Mouse (Mus musculus) cerebellum, postnatal 25 days (tissue): ENCODE results near the gene Tmem213.
A peak's percentile ranks its signal among the peaks of the same experiment; 100 is the strongest.

ENCODE experiments used
- DNase-seq, 2 experiments: peaks; one replicate each; pipeline ENCODE4 v3.0.0; 2021; ENCODE audit warnings: mixed read lengths in 2 of 2

The Tmem213 gene

DNA sequence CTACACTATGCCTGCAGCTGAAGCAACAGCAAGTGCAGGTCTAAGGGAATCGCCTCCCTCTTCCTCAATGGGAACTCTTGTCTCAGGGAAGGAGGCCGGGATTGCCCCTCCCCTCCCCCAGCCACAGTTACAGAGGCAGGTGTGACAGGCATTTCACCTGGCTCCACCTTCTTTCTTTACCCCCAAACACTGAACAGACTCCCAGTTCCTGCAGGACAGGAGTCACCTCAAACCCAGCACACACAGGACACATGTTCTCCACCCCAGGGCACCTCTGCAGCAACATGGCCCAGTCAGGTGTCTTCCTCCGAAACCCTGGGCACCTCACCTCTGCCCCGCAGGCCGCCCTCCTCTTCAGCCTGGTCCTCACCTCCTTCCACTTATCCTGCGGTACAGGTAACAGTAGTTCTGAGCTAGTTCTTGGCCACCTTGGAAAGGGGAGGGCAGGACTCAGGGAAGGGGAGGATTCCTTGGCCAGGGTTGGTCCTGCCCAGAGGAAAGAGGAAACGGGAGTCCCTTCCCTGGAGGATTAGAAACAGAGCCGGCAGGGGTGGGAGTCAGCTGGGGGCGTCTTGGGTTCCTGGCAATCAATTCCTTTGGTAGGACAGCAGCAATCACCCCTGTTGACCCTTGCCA, at the start of gene Tmem213:
Gene Tmem213 (plus strand): TSS at position 96 of the 636 bp plus-strand sequence.
- DNase-seq: no peak

DNA sequence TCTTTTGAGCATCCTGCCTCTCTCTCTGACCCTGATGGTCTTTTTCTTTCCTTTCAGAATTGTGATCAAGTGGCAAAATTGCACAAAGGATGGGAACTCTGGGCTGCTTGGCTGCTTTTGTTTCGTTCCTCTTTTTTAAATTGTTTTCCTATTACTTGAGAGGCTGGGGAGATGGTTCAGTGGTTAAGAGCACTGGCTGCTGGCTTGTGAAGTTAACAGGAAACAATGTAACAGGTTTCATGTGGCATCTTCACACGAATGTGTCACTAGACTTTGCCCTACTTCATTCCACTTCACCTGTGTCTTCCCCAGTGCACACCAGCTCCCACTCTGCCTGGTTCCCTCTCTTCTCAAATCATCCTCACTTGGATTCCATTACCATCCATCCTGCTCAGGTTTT, 44.4 kb upstream of the Tmem213 start:
- no peak for DNase-seq

DNA sequence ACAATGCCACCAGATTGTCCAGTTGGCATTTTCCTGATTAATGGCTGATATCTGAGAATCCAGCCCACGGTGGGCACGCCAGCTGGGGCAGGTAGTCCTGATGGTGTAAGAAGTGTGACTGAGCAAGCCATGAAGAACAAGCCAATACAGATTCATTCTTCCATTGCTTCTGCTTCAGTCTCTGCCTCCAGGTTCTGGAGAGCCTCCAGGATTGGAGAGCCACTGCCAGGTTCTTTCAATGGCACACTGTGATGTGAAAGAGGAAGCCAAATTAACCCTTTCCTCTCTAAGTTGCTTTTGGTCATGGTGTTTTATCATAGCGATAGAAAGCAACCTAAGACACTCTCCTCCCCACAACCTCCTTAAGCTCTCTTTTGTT, 43.9 kb upstream of the Tmem213 start:
- peak; percentile 71 to 82 for DNase-seq

DNA sequence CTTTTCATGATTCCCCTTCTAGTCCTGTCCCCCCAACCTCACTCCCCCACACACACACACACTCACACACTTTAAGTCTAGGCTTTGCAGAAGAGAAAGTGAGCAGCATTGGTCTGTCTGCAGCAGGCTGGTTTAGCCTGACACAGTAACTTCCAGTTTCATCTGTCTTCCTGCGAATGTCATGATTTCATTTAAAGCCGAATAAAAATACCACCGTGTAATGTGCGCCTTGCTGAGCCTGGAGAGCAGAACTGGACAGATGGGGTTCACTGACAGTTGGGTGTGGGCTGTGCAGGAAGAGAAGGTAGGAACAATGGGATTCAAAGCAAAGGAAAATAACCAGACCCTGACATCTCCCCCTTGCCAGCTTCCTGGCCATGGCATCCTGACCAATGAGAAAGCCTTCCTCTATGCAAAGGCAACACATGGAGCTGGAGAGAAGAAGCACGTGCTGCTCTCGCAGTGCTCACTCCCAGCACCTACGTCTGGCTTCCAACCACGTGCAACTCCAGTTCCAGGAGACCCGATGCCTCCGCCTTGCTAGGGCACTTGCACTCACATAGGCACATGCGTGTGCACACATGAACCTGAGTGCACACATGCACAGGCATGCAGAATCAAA, 43.4 kb upstream of the Tmem213 start:
- peak; percentile 37 to 40 for DNase-seq

DNA sequence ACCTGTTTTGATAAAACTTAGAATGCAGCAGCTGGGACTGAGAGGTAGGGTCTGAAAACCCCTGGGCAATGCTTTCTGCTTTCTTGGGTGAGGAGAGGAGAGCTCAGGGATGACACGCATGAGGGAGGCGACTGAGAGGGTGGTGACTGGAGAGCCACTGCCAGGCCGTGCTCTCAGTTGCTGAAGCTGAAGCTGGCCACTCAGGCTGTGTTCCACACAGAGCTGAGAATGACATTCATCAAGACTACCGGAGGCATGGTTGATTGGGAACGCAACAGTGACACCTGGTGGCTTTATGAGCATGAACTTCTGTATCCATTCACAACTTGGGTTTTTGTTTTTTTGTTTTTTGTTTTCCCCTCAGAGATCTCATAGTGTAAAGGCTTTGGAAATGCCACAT, 42.8 kb upstream of the Tmem213 start:
- DNase-seq: peak; percentile 60 to 76

DNA sequence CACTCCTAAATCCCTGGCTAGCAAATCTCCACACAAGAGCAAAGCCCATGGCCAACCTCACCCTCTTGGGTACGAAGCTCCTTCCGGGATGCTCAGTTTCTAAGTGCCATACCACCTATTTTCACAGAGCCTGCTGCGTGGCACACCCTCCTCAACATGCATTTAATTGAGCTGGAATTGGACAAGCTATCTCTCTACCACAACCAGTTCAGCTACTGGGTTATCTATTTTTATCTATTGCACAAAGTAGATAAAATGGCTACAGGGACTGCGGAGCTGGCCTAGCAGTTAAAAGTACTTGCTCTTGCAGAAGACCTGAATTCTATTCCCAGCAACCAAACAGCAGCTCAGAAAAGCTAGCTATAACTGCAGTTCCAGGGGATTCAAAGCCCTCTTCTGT, 37.8 kb upstream of the Tmem213 start:
- DNase-seq: no peak

DNA sequence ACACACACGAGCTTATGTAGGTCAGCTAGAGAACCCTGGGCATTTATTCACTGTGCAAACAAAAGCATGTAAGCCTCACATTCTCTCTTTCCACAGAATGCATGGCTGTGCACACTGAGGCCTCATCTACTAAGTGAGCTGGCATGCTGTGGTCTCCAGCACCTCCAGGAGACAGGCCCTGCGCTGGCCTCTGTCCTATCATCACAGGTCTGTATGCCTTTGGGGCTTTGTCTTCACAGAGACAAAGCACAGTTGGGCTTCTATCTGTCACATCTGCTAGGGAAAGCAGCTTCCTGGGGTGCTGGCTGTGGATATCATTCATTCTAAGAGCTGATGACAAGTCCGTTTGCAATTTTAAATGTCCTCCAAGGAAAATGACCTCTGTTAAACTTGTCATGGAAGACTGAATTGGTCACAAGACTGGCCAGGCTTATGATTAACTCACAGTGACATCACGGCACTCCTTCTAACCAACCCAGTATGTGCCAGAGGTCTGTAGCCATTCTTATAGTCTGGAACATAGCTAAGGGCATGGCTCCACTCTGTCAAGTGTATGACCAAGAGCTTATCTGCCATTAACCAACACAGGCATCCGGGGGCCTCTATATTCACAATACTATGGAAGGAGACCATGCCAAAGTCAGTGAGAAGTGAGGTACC, 36.8 kb upstream of the Tmem213 start:
- no peak for DNase-seq

DNA sequence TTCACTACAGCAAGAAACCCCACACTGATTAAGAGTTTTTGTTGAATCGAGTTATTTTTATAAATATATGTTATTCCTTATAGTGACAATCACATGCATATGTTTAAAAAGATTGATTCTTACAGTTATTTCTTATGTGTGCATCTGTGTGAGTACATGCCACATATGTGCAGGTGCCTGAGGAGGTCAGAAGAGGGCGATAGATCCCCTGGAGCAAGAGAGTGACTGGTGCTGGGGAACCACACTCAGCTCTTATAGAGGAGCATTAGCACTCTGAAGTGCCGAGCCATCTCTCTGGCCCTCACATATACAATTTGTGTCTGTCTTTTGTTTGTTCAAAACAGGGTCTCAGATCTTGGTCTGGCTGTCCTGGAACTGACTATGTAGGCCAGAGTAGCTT, 35.5 kb upstream of the Tmem213 start:
- no peak for DNase-seq

DNA sequence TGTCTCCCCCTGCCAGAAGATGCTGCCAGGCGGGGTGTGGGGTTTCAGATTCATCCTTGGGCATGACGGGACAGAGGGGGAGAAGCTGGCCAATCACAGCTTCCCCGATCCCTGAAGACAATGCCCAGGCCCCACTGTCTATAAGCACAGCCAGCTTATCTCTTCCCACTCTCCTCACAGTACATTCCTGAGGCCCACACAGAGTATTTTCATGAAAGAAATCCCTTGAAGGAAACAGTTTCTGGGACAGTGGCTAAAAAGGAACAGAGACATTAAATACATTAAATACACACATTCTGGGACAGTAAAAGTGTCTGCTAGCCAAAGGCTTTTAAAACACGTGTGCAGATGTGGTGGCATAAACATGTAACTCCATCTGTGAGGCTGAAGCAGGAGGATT, 28.7 kb upstream of the Tmem213 start:
- DNase-seq: no peak

DNA sequence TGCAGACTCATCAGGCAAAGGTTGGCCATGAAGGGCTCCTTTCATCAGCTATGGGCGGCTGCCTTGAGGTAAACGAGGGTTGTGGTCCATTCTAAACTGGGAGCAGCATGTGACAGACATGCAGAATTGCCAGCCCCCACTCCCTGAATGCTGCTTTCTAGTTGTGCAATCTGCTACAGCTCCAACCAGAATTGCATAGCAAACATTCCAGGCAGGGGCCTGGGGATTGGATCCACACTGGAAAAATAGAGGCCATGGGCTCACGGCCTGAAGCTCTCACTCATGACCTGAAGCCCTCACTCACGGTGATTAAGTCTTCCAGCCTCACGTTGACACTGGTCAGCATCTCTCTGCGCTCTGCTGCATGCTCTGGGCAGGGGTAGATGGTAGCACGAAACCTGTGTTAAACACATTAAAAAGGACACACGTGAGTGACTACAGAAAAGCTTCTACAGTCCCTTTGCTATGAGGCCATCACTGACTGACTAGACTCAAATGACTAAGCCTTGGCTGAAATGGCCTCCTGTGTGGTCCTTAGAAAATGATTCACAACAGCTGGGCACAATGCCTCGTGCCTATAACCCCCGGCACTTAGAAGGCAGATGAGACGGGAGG, 27.2 kb upstream of the Tmem213 start:
- no peak for DNase-seq

DNA sequence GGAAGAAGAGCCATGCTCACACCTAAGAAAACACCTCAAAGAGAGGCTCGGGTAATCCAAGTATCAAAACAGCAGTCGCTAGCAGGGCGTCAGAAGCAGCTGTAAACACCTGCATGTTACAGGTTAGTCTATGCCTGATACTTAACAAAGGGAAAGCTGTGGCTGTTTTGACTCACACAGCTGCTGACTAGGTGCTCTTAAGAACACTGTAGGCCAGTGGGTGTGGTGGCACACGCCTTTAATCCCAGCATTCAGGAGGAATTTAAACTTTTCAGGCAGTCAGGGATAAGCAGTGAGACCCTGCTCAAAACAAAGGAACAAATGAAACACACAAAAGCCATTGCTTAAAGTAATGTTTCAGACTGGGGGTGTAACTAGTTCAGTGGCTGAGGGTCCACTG, 25.9 kb upstream of the Tmem213 start:
- no peak for DNase-seq

DNA sequence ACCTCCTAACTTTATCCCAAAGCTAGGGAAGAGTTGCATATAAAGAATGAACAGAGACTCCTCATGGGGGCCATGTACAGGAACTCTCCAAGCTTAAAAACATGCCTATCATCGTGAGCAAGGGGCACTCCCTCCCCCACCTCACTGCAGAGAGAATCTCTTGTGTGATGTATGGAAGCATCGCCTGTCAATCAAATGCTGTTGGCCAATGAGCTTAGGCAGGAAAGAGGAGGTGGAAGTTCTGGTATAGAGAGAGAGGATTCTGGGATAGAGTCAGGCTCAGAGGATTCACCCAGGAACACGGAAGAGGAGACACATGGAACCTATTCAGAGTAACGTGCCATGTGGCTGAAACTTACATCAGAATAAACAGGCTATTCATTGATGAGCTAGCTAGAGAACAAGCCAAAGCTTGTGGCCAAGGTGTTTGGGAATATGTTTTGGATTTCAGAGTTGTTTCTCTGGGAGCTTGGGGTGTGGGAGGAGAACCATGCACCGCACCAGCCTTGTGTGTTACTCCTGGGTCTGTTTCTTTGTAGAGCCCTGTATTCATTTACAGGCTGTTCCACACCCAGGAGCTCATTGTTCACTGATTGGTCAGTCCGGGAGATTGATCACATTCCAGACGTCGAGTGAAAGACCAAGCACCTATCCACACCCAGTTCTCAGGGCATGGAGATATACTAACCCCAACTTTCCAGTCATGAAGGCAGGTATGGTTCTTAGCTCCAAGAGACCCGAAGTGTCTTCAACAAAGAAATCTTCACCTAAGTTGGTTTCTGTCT, 21.6 kb upstream of the Tmem213 start:
- no peak for DNase-seq

DNA sequence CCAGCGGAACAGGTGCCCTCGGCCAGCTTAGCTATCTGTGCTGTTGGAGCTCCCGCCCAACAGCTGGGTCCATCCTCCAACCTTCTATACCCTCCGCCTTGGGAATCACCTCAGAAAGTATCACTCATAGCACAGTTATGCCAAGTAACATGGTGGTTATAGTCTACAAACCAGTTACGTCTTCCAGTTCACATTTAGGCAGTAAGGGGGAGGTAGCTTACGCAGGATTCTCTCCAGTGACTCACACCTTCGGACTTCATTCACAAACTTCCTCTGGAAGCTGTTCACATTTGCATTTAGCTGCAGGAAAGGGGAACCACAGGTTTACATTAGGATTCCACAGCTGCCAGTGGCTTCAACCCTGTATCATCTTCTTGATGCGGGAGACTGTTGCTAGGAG, 16.5 kb upstream of the Tmem213 start:
- DNase-seq: no peak

DNA sequence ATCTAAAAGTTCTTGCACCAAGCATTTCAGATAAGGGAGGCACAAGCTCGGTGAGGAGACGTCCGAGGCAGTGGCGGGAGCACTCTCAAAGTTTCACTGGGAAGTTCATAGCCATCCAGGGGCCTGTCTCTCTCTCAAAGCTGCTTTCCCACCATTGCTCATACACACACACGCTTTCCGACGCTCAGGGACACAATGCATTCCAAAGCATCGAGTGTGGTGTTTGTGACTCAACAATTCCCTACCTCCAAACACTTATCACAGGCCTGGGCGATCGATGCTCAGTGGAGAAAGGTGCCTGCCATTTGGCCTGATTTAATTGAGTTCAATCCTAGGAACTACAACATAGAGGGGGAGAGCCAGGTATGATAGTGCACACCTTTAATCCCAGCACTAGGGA, 14.4 kb upstream of the Tmem213 start:
- DNase-seq: no peak

DNA sequence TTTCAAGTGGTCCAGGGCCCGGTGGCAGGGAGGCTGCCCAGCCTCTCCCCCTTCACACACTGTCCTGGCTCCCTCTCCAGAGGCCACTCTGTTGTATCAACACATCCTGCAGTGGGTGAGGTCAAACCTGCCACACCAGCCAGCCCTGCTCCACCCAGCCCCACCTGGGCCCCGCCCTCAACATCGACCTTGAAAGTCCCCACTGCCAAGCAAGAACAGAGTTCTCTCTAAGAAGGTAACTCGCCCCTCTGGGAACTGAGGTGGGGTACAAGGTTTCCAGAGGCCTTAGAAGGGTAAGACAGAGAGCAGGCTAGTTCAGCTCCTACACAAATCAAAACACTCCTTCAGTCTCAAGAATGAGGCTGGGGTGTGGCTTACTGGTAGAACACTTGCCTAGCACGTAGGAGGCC, 12.1 kb upstream of the Tmem213 start:
- no peak for DNase-seq

DNA sequence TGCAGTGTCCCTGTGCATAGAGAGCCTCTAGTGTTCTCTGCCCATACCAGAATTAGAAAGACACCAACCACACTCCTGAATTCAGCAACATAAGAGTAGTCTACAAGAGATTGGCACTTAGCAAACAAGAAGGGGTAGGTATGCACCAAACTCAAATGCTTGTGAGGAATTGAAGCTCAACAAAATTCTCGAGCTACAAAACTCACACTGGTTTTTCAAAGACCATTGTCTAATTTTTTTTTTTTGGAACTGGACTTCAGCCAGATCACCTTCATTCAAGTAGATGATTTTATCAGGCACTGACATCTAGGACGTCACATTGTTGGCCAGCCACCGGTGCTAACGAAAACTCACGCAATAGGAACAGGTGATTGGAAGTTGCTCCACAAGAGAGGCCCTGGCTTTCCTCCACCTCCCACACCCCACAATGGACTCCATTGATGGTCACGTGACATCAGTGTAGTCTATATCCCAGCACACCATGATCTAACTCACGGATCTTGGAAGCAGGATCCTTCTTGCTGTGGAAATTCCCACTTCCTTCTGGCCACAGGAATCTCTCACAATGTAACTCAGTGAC, 6.7 kb upstream of the Tmem213 start:
- DNase-seq: no peak

DNA sequence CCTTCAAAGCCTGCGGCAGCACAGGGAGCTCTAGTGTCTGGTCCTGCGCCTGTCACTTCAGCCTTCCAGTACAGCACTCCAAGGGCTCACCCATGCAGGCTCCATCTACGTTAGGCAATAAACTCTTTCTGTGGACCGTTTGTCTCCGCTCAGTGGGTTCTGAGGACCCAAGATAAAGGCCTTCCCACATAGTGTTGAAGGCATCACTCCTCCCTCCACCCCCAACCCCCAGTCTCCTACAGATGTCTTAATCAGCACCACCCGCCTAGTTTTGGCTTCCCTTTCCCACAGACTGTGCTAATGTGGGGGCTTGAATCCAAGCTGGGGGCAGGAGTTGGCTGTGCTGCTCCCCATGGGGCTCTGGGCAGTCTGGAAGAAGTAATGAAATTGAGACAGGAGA, 5.3 kb upstream of the Tmem213 start:
- DNase-seq: no peak

DNA sequence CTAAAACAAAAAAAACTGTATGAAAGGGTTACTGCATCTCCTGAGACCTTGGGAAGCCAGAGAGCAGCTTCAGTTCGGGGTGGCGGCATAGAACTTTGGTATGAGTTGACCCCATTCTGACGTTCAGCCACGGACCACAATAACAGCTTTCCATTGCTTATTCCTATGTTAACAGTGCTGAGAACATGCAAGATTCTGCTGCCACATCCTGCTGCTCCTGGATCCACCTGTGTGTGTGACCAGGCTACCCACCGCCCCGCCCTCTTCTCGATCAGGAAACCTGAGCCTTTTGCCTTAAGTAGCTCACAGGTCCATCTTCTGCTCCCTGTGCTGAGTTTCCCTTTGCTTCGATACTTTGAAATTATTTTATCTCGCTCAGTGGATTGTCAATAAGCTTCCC, 3.1 kb upstream of the Tmem213 start:
- no peak for DNase-seq

DNA sequence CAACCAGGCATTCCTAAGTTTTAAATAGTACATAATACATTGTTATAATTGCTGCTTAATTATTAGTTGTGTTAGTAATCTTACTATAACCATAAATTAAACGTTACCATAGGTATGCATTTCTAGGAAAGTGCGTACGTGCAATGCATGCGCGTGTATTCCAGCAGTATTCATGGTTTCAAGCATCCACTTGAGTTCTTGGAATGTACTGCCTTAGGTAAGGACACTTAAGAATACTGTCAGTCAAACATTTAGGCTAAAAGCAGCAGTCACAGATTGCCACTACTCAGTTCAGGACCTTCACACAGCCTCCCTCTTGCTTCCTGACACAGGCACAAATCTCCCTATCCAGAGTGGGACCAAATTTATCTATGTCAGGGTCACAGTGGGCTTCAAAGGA, 606 bp upstream of the Tmem213 start:
- DNase-seq: no peak

DNA sequence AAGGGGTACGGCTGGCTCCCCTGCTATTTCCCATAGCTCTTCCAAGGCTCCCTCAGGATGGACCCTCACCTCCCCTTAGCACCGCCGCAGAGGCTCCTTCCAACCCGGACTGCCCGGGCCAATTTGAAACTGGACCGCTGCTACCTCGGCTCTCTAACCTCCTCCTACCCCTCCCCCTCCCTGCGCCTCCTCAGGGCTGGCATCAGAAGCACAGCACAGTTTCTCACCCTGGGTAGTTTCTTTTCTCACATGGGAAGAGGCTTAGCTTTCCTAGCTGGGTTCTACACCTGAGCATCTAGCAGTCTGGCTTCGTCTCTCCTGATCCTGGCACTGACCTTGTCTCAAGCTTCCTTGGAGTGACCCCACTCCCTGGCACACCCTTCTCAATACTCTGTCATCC, 816 bp downstream of the Tmem213 start:
- no peak for DNase-seq

DNA sequence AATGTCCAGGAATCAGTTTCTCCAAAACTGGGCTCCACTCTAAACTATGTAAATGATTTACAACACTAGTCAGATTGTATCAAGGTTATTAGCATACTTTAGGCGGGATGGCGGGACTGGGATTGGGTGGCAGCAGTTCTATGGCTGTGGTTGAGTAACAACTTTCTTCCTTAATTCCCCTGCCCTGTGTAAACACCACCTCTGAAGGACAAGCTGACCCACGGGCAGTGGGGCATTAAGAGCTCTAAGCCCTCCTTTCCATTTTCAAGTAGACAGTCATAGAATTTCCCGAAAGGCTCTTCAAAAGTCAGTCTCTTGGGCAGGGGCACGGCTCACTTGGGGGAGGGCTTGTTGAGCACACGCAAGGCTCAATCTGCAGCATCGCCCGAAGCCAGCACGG, 1.8 kb downstream of the Tmem213 start:
- DNase-seq: no peak

DNA sequence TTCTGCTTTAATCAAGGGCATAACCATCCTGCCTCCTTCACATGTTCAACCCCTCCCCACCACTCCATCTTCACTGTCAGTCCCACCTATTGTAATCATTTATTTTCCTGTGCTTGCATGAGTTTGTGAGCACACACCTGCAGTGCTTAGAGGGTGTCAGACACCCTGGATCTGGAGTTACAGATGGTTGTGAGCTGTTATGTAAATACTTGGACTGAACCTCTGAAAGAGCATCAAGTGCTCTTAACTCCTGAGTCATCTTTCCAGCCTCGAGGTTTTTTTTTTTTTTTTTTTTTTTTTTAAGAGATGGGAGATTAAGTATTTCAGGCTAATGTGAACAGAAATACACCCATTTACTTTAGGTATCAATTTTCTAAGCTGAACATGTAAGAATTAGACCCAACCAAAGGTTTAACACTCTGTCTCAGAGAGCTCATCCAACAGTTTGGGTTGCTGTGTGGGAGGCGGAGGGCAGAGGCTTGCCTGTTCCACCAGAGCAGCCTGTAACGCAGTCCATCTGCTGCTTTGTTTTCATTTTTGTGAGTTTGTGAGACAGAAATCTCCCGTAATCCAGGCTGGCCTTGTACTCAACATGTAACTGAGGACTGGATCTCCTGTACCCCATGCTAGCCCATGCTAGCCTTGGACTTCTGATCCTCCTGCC, 7.2 kb downstream of the Tmem213 start:
- no peak for DNase-seq
